Mouse (Mus musculus): ENCODE data around the gene Chst11. TPM values are rescaled to one million over a fixed set of nuclear protein-coding genes. Genes with fewer than 3 reads are reported as not detected.

The Chst11 gene
- total RNA-seq, 2 experiments from 2014 or later: 33.9 to 36.5 TPM

- no peak for DNase-seq (ENCODE audit: low spot score in 2 of 2)
- intact Hi-C loops (cut with DNase I): no loop called here
Observed at GRCm38 (mm10) chr10:83153887-83154286, 168.6 kb downstream of the Chst11 start.

GRCm38 (mm10) chr10:83157289-83157688 is 172.0 kb downstream of the Chst11 start:
- no peak for DNase-seq (ENCODE audit: low spot score in 2 of 2)
- intact Hi-C loops (cut with DNase I): no loop called here

GRCm38 (mm10) chr10:83158322-83158721 is 173.0 kb downstream of the Chst11 start:
- intact Hi-C loops (cut with DNase I): no loop called here

GRCm38 (mm10) chr10:83159229-83159628 is 173.9 kb downstream of the Chst11 start:
- DNase-seq (ENCODE audit: low spot score in 2 of 2): no peak
- intact Hi-C loops (cut with DNase I): no loop called here

More at GRCm38 (mm10) chr10:83158322-83158721, 173.0 kb downstream of the Chst11 start:
- DNase-seq (ENCODE audit: low spot score in 2 of 2): no peak

GRCm38 (mm10) chr10:83161656-83162365 is 176.5 kb downstream of the Chst11 start:
- DNase-seq (ENCODE audit: low spot score in 2 of 2): peak in 1 of 2 experiments; percentile 58
- intact Hi-C loops (cut with DNase I): no loop called here

GRCm38 (mm10) chr10:83163946-83164345 is 178.6 kb downstream of the Chst11 start:
- intact Hi-C loops (cut with DNase I): no loop called here
- no peak for DNase-seq (ENCODE audit: low spot score in 2 of 2)

GRCm38 (mm10) chr10:83164901-83165435 is 179.7 kb downstream of the Chst11 start:
- DNase-seq (ENCODE audit: low spot score in 2 of 2): no peak
- intact Hi-C loops (cut with DNase I): no loop called here

- intact Hi-C loops (cut with DNase I): no loop called here
- peak; percentile 19 to 84 for DNase-seq (ENCODE audit: low spot score in 2 of 2)
Observed at GRCm38 (mm10) chr10:83165521-83166243, 180.4 kb downstream of the Chst11 start.

GRCm38 (mm10) chr10:83166272-83166671 is 181.0 kb downstream of the Chst11 start:
- intact Hi-C loops (cut with DNase I): no loop called here
- no peak for DNase-seq (ENCODE audit: low spot score in 2 of 2)

- no peak for DNase-seq (ENCODE audit: low spot score in 2 of 2)
- intact Hi-C loops (cut with DNase I): no loop called here
Observed at GRCm38 (mm10) chr10:83167492-83167891, 182.2 kb downstream of the Chst11 start.

- intact Hi-C loops (cut with DNase I): no loop called here
- no peak for DNase-seq (ENCODE audit: low spot score in 2 of 2)
Observed at GRCm38 (mm10) chr10:83168303-83169056, 183.2 kb downstream of the Chst11 start.

- intact Hi-C loops (cut with DNase I): no loop called here
- DNase-seq (ENCODE audit: low spot score in 2 of 2): no peak
Observed at GRCm38 (mm10) chr10:83169554-83169953, 184.3 kb downstream of the Chst11 start.

GRCm38 (mm10) chr10:83178151-83178550 is 192.9 kb downstream of the Chst11 start:
- intact Hi-C loops (cut with DNase I): no loop called here

GRCm38 (mm10) chr10:83178661-83179060 is 193.4 kb downstream of the Chst11 start:
- intact Hi-C loops (cut with DNase I): no loop called here

More at GRCm38 (mm10) chr10:83178151-83178550, 192.9 kb downstream of the Chst11 start:
- DNase-seq (ENCODE audit: low spot score in 2 of 2): no peak

GRCm38 (mm10) chr10:83181831-83182572 is 196.7 kb downstream of the Chst11 start:
- intact Hi-C loops (cut with DNase I): loop anchor here (2.0 to 5.0 kb wide), 3 partner anchors 75 to 273 kb away; partner anchors contain the start of gene Chst11
- peak; percentile 37 to 52 for DNase-seq (ENCODE audit: low spot score in 2 of 2)

More at GRCm38 (mm10) chr10:83178661-83179060, 193.4 kb downstream of the Chst11 start:
- DNase-seq (ENCODE audit: low spot score in 2 of 2): no peak

- intact Hi-C loops (cut with DNase I): loop anchor here (2.0 to 5.0 kb wide), 3 partner anchors 76 to 274 kb away; partner anchors contain the start of gene Chst11
- DNase-seq (ENCODE audit: low spot score in 2 of 2): peak; percentile 54 to 69
Observed at GRCm38 (mm10) chr10:83182573-83182960, 197.3 kb downstream of the Chst11 start.

- intact Hi-C loops (cut with DNase I): loop anchor here (2.0 to 5.0 kb wide), 3 partner anchors 77 to 275 kb away; partner anchors contain the start of gene Chst11
- no peak for DNase-seq (ENCODE audit: low spot score in 2 of 2)
Observed at GRCm38 (mm10) chr10:83183634-83184479, 198.6 kb downstream of the Chst11 start.

GRCm38 (mm10) chr10:83184480-83185069 is 199.3 kb downstream of the Chst11 start:
- DNase-seq (ENCODE audit: low spot score in 2 of 2): peak in 1 of 2 experiments; percentile 28
- intact Hi-C loops (cut with DNase I): loop anchor here (5.0 kb wide), 1 partner anchor 197 kb away; the partner anchor contains the start of gene Chst11
